Mouse (Mus musculus) hindbrain, embryonic 13.5 days (tissue): ENCODE results near the gene Pithd1. TPM values are rescaled to one million over a fixed set of nuclear protein-coding genes. Genes with fewer than 3 reads are reported as not detected.
A peak's percentile ranks its signal among the peaks of the same experiment; 100 is the strongest.
"Not testable (repeated sequence)": the region's sequence is repeated elsewhere in the genome, so short reads cannot be mapped to it uniquely, and the experiment has no call there.

Source experiments
- ATAC-seq: fragments of 200-750 bp; cut with Nextera tagmentation; 2 replicates; pipeline ENCODE4 v1.8.0; 2017; ENCODE audit warnings: moderate TSS enrichment; ENCODE audit not compliant: low FRiP score
- H3K27ac ChIP-seq: fragments of 300-500 bp; sonication (generic); 2 replicates; pipeline ENCODE4 v1.5.1; 2015; ENCODE audit warnings: inconsistent platforms, mild to moderate bottlenecking, moderate library complexity
- H3K27me3 ChIP-seq: fragments of 300-500 bp; sonication (generic); 2 replicates; pipeline ENCODE4 v1.6.1; 2015; ENCODE audit warnings: mild to moderate bottlenecking, inconsistent platforms
- H3K36me3 ChIP-seq: fragments of 300-500 bp; sonication (generic); 2 replicates; pipeline ENCODE4 v1.6.1; 2015; ENCODE audit warnings: mild to moderate bottlenecking, inconsistent platforms
- H3K4me1 ChIP-seq: fragments of 300-500 bp; sonication (generic); replicated peaks from 2 replicates; pipeline ENCODE4 v1.6.1; 2015; ENCODE audit warnings: inconsistent platforms
- H3K4me2 ChIP-seq: fragments of 300-500 bp; sonication (generic); 2 replicates; pipeline ENCODE4 v1.6.1; 2015; ENCODE audit warnings: inconsistent platforms, mild to moderate bottlenecking, moderate library complexity
- H3K4me3 ChIP-seq: fragments of 300-500 bp; sonication (generic); 2 replicates; pipeline ENCODE4 v1.5.1; 2015; ENCODE audit warnings: mild to moderate bottlenecking, inconsistent platforms
- H3K9ac ChIP-seq: fragments of 300-500 bp; sonication (generic); 2 replicates; pipeline ENCODE4 v1.6.1; 2015; ENCODE audit warnings: mild to moderate bottlenecking, inconsistent platforms
- H3K9me3 ChIP-seq: fragments of 300-500 bp; sonication (generic); 2 replicates; pipeline ENCODE4 v1.6.1; 2016; ENCODE audit warnings: inconsistent platforms
- WGBS: fragments of 180-500 bp; shearing (Covaris S2); methylation state at CpG from one replicate; pipeline ENCODE4 v1.1.7; 2015; 5-methylcytosine and 5-hydroxymethylcytosine counted together
- polyA plus RNA-seq: library from polyadenylated mRNA; unstranded; fragments of >200 nt; fragmentation: Nextera tagmentation; extraction: Ambion mirVana; gene quantifications from 2 replicates; pipeline ENCODE4 v1.2.1, GENCODE M21; 2015

Gene Pithd1
- polyA plus RNA-seq, 1 experiment from 2014 or later: 58.3 TPM

DNA sequence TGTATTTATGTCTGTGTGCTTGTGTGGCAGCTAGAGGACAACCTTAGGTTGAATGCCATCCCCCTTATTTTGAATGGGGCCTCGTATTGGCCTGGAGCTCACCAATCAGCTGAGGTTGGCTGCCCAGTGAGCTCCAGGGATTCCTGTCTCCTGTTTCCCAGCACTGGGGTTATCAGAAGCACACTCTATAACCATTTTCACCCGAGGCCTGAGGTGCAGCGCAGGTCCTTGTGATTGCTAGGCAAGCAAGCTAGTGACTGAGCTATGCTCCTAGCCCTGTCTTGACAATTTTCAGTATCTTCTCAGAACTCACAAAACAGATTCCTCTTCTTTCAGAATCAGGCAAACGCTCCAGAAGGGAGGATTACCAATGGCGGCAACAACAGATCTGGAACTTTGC, 2.5 kb downstream of the Pithd1 start:
- Histone ChIP-seq H3K36me3 (peaks cover 34% of the 10 kb centered on the region), H3K27ac (no peak overlapping the region), H3K4me1 (peaks cover 23% of the 10 kb centered on the region), H3K4me2 (no peak overlapping the region), H3K4me3 (no peak overlapping the region), H3K27me3 (no peaks in the 10 kb centered on the region), H3K9me3 (no peaks in the 10 kb centered on the region), H3K9ac (no peak overlapping the region)
- WGBS: 89% methylated on average over 5 of the region's 5 CpGs
- ATAC-seq: no peak

DNA sequence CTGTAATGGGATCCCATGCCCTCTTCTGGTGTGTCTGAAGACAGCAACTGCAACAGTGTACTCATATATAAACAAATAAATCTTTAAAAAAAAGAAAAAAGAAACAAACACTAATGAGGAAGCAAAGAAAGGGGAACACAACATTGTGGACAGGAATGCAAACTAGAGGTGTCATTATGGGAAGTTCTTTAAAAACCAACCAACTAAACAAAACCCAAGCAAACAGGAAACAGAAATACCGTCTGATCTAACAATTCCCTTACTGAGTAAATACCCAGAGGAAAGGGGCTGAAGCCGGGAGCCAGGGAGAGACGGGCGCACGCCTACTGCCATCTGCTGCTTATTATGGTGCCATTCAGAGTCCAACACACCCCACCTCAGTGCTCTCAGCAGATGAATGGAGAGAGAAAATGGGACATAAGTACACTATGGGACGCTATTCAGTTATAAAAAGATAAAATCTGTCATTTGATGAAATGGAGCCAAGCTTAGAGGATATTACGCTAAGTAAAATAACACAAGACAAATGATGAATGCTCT, 5.5 kb downstream of the Pithd1 start:
- Histone ChIP-seq H3K27me3 (no peaks in the 10 kb centered on the region), H3K36me3 (peaks cover 50% of the 10 kb centered on the region), H3K9me3 (no peaks in the 10 kb centered on the region), H3K27ac (no peak overlapping the region), H3K9ac (no peak overlapping the region), H3K4me1 (peaks cover 15% of the 10 kb centered on the region), H3K4me3 (no peak overlapping the region), H3K4me2 (no peak overlapping the region)
- 75% methylated on average over 7 of the region's 7 CpGs for WGBS
- ATAC-seq: no peak

DNA sequence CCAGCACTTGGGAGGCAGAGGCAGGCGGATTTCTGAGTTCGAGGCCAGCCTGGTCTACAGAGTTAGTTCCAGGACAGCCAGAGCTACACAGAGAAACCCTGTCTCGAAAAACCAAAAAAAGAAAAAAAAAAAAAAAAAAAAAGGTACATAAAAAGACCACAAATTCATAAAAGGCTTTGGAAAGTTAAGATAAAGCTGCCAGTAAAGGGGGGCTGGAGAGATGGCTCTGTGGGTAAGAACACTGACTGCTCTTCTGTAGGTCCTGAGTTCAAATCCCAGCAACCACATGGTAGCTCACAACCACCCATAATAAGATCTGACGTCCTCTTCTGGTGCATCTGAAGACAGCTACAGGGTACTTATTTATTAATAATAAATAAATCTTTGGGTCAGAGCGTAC, 6.8 kb downstream of the Pithd1 start:
- peaks cover 62% of the 10 kb centered on the region for H3K36me3 ChIP-seq
- H3K27me3 ChIP-seq, H3K9ac ChIP-seq, H3K9me3 ChIP-seq, H3K27ac ChIP-seq, H3K4me3 ChIP-seq, ATAC-seq, H3K4me2 ChIP-seq, H3K4me1 ChIP-seq: not testable (repeated sequence)
- 95% methylated on average over 5 of the region's 5 CpGs for WGBS

DNA sequence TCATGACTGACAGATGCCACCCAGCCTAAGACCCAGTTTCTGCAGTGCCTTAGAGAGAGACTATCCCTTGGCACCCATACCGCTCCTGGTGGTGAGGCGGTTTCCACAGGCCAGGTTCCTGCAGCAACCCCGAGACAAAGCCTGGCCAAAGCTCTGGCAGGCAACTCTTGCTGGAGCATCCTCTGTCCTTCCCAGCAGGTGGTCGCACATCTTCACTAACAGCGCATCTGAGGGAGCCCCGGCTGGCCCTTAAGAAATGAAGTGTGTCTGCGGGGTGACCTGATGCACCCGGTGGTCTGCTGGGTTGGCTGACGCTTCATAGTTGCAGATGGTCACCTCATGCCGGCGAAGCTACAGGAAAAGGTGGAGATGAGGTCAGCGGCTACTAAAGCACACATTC, 10.9 kb downstream of the Pithd1 start:
- H3K27me3 ChIP-seq: no peaks in the 10 kb centered on the region
- H3K36me3 ChIP-seq: peaks cover 42% of the 10 kb centered on the region
- ATAC-seq: no peak
- no peaks in the 10 kb centered on the region for H3K9me3 ChIP-seq
- H3K27ac ChIP-seq: no peak overlapping the region
- 94% methylated on average over 12 of the region's 12 CpGs for WGBS
- no peak overlapping the region for H3K9ac ChIP-seq
- peaks cover 14% of the 10 kb centered on the region for H3K4me1 ChIP-seq
- H3K4me2 ChIP-seq: no peak overlapping the region
- H3K4me3 ChIP-seq: no peak overlapping the region

DNA sequence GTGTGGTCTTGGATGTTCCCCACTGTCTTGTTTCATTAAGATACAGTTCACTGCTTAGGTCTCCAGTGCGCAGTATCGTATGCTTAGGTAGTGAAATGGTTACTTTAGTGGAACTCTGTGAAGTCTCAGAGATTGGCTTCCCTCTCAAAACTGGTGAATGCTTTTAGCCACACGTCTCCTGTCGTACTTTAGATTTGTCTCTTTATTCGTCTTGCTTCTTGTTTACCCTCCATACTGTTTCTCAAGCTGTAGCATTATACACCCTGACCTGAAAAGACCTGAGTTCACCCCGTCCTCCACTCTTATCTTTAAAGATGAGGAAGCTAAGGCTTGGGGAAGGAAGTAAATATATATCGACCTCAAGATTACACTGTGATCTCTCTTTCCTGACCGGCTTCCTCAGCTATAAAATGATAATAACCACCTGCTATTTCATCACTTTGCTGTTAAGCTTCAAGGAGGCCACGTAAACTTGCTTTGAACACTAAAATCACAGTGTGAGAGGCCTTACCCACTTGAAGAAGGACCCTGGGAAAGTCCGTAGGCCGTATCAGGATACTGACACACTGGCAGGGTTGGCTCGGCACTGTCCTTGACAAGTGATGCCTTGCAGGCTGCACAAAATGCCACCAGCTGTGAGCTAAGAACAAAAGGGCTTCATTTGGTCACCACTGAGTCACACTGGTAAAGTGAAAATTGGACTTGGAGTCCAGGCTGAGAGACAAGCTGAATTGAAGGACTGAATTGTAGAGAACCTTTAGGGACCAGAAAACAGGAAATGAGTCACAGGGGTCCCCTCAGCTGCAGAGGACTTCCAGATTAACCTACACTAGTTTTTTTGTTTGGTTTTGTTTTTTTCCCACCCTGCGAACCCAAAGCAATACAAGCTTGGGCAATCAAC, 13.9 kb downstream of the Pithd1 start:
- peak overlapping the region; percentile 97 for H3K9ac ChIP-seq
- no peaks in the 10 kb centered on the region for H3K9me3 ChIP-seq
- peaks cover 59% of the 10 kb centered on the region for H3K36me3 ChIP-seq
- H3K4me1 ChIP-seq: peaks cover 33% of the 10 kb centered on the region
- peak overlapping the region; percentile 99 for H3K4me2 ChIP-seq
- no peaks in the 10 kb centered on the region for H3K27me3 ChIP-seq
- WGBS: 74% methylated on average over 13 of the region's 13 CpGs
- ATAC-seq: no peak; the same call in 1 of the 2 replicates
- peak overlapping the region; percentile 81; the same call in 1 of the 2 replicates for H3K27ac ChIP-seq
- peak overlapping the region; percentile 99 for H3K4me3 ChIP-seq

DNA sequence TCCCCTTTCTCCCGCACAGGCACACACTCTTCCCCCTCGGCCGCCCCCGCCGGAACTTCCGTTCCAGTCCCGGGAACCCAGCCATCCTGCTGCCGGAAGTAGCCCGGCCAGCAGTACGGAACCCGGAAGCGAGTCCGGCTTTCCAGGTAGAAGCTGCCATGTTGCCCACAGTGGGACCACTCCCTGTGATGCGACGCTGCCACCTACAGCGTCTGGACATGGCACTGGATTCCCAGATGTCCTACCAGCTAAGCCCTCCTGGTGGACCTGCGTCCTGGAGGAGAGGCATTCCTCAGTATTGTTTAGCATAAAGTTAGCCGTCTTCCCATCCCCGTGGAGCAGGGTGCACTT, 14.5 kb downstream of the Pithd1 start, which contains the start of gene Lypla2:
Lypla2 (minus strand) TSS at position 71 of the 351 bp plus-strand sequence.
- H3K4me1 ChIP-seq: peaks cover 33% of the 10 kb centered on the region
- peak within 1 kb of the TSS; percentile 99 for H3K4me3 ChIP-seq
- H3K27ac ChIP-seq: peak within 1 kb of the TSS; percentile 81
- H3K9ac ChIP-seq: peak within 1 kb of the TSS; percentile 97
- peak; percentile 84 for ATAC-seq
- H3K9me3 ChIP-seq: no peaks in the 10 kb centered on the region
- H3K36me3 ChIP-seq: peaks cover 65% of the 10 kb centered on the region
- H3K4me2 ChIP-seq: peak within 1 kb of the TSS; percentile 99
- WGBS: 2% methylated on average over 19 of the region's 19 CpGs
- no peaks in the 10 kb centered on the region for H3K27me3 ChIP-seq

DNA sequence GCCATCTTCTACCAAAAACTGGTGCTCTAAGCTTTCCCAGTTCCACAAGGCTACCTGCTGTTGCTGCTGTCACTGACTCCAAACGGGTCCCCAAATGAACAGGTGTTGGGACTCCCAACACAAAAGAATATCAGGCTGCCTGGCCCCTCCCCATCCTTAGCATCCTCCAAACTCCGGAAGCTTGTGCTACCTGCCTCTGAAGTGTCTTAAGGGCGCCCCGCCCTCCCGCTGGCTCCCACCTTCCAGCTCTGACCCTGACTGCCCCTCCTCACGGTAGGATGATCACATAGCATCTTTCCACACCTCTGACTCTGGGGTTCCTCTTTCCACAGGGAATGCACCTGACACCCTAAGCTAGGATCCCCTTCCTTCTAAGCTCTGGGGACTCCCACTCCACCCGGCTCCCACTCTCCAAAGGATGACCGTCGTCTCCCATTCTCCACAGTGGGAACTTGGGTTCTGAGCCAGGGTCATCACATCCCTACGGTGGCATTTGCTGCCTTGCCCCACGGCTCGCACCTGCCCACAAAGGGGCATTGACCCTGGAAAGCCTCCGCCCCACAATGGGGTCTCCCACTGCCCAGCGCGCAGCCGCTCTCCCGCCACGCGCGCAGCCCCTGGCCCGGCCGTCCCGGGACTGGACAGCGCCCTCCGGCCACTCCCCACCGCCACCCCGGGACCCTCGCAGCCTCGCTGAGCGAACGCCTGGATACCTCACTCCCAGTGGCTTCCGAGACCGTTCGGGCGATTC, 15.1 kb downstream of the Pithd1 start:
- Histone ChIP-seq H3K27me3 (no peaks in the 10 kb centered on the region), H3K9me3 (no peaks in the 10 kb centered on the region), H3K36me3 (peaks cover 67% of the 10 kb centered on the region), H3K4me2 (peak overlapping the region; percentile 99), H3K27ac (peak overlapping the region; percentile 81), H3K4me1 (peaks cover 33% of the 10 kb centered on the region), H3K9ac (peak overlapping the region; percentile 97), H3K4me3 (peak overlapping the region; percentile 99)
- WGBS: under 1% methylated on average over 35 of the region's 35 CpGs
- ATAC-seq: peak; percentile 65

DNA sequence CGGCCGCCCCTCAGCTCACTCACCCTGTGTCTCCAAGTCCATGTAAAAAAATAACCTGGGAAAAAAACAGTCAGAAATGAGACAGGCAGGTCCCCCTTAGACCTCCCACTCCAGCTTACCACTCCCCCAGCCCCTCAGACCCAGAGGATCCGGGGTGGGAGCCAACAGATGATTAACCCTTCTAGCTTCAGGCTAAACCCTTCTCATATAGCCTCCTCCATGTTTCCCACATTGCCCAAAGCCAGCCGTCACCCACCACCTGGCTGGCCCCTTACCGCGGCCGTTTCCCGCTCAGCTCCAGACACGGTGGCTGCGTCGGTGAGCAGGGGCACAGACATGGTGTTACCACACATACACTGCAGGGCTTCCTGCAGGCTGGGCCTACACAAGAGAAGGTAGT, 16.5 kb downstream of the Pithd1 start:
- H3K9me3 ChIP-seq: no peaks in the 10 kb centered on the region
- peak overlapping the region; percentile 99; the same call in 1 of the 2 replicates for H3K4me3 ChIP-seq
- no peak overlapping the region for H3K27ac ChIP-seq
- H3K36me3 ChIP-seq: peaks cover 68% of the 10 kb centered on the region
- H3K27me3 ChIP-seq: no peaks in the 10 kb centered on the region
- H3K4me1 ChIP-seq: peaks cover 33% of the 10 kb centered on the region
- WGBS: 94% methylated on average over 11 of the region's 11 CpGs
- H3K4me2 ChIP-seq: 0 out of 2 replicates have a peak overlapping the region, but pooled peaks have one; percentile 99
- H3K9ac ChIP-seq: 0 out of 2 replicates have a peak overlapping the region, but pooled peaks have one; percentile 97
- no peak for ATAC-seq

DNA sequence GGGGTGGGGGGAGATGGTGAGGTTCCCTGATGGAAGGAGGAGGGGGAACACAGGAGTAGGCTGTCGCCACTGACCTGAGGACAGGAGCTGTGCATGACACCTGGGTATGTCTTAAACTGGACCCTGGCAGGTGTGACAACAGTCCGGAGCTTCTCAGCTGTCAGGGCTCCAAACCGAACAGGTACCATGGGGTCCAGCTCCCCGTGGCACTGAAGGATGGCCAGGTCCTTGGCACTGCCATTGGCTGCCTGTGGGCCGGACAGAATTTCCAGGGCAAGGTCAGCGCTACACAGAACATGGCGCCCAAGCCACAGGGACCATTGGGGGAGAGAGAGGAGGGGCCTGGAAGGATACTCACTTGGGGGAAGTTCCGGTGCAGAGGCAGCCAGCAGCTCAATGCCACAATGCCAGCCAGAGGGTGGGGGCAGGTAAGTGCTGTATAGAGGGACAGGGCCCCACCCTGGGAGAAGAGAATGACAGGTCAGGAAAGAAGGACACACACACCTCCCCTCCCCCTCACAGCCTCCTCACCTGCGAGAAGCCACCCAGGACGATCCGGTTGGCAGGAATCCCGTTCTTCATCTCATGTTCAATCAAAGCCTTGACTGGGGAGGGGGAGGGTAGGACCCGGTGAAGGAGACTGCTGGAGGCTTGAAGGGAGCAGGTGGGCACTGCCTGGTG, 17.9 kb downstream of the Pithd1 start:
- ATAC-seq: no peak
- Histone ChIP-seq H3K27me3 (no peaks in the 10 kb centered on the region), H3K27ac (no peak overlapping the region), H3K4me2 (no peak overlapping the region), H3K9ac (no peak overlapping the region), H3K4me3 (no peak overlapping the region), H3K36me3 (peaks cover 58% of the 10 kb centered on the region), H3K4me1 (peaks cover 46% of the 10 kb centered on the region), H3K9me3 (no peaks in the 10 kb centered on the region)
- WGBS: 90% methylated on average over 13 of the region's 13 CpGs

DNA sequence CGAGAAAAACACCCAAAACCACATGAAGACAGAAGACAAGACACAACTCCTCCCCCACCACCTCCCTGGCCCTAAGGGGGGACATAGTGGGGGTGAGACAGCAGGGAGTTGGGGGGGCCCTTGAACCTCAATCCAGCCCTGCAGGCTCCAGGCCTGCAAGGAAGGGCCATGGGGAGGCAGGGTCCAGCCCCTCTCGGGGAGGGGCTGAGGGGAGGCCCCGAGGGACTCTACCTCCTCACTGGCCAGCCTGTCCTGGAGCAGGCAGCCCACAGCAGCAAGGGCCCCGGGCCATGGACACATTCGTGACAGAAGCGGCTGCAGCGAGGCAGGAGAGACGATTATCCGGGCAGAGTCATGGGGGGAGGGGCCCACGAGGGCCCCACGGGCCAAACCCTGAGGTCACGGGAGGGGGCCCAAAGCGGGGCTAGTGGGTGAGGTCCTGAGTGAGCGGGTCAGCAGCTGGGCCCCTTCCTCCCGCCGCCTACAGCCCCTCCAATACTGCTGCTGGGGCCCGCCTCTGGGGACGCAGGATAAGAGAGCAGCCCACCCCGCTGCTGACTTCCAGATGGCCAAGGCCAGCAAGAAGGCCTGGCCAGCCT, 18.7 kb downstream of the Pithd1 start:
- Histone ChIP-seq H3K27ac (no peak overlapping the region), H3K4me1 (peaks cover 50% of the 10 kb centered on the region), H3K9me3 (no peaks in the 10 kb centered on the region), H3K27me3 (no peaks in the 10 kb centered on the region), H3K4me2 (no peak overlapping the region), H3K36me3 (peaks cover 56% of the 10 kb centered on the region), H3K4me3 (no peak overlapping the region), H3K9ac (no peak overlapping the region)
- ATAC-seq: no peak
- 66% methylated on average over 19 of the region's 19 CpGs for WGBS

DNA sequence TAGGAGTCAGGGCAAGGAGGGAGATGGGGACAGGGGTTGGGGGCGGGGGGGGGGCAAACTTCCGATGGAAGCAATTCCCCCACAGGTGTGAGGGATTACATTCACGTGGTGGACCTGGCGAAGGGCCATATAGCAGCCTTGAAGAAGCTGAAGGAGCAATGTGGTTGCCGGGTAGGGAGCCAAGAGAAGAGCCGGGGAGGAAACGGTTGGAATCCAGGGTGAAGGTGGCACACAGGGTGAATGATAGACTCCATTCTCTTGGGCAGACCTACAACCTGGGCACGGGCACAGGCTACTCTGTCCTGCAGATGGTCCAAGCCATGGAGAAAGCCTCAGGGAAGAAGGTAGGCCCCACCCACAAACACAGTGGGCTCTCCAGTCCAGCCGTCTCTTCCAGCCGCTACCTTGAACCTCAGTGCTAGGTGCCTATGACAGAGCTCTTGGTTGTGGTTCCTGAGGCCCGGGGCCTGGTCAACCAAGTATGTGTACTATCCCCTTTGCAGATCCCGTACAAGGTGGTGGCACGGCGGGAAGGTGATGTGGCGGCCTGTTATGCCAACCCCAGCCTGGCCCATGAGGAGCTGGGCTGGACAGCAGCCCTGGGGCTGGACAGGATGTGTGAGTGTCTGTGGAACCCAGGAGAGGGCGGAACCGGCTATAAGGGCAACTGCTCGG, 19.8 kb downstream of the Pithd1 start:
- peaks cover 51% of the 10 kb centered on the region for H3K4me1 ChIP-seq
- H3K27me3 ChIP-seq: no peaks in the 10 kb centered on the region
- no peaks in the 10 kb centered on the region for H3K9me3 ChIP-seq
- WGBS: 92% methylated on average over 18 of the region's 18 CpGs
- no peak for ATAC-seq
- H3K4me2 ChIP-seq: no peak overlapping the region
- no peak overlapping the region for H3K9ac ChIP-seq
- peaks cover 56% of the 10 kb centered on the region for H3K36me3 ChIP-seq
- no peak overlapping the region for H3K4me3 ChIP-seq
- no peak overlapping the region for H3K27ac ChIP-seq
